Mouse (Mus musculus): Measurements from ENCODE around the gene Ttc37. TPM values are rescaled to one million over a fixed set of nuclear protein-coding genes. Genes with fewer than 3 reads are reported as not detected.

Gene Ttc37
- polyA plus RNA-seq (2012; rRNA removed; ENCODE audit: low replicate concordance) = 2.6 and 5.2 TPM in 2 replicates

DNA sequence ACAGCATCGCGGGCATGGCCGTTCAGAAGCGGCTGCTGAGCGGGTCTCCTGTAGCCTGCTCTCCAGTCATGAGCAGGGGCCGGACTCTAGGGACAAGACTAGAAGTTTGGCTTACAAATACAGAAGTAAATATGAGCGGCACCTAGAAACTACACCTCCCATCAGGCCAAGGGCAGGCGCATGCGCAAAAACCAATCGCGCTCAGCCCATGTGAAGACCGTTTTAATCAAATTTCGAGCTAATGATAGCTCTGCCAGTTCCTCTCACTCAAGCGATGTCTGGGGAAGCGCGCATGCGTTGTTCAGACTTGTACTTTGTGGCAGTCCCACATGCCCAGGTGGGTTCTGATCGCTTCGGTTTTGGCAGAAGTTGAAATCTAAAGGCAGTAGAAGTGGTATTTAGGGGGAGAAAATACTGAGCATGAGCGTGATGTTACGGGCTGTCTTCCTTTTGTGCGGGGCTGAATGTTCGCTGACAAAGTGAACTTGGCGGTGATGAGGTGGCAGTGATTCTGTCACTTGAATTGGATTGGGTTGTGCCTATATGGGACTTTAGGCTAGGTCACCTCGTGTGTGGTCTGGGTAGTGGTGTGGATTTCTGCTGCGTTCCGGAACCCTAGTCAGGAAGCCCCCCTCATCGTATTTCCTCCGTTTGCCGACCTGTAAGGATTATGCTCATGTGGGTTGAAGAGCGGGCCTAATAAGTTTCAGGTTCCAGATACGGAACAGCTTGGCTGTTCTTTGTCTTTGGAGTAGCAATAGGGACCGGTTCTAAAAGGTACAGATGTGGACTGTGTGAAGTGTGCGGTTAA, at the start of gene Ttc37, which contains the start of gene Arsk:
Ttc37 (plus strand) TSS at position 242 of the 811 bp plus-strand sequence.
Arsk (minus strand) TSS at position 168 of the 811 bp plus-strand sequence.

GRCm38 (mm10) chr13:76056896-76057266, 41.7 kb upstream of the Ttc37 start, which contains the start of gene Gpr150:
TSS of gene Gpr150 (minus strand) at chr13:76056996.

Other genes starting within 250 kb of the Ttc37 start
- gene Rhobtb3, start 154.8 kb upstream of the Ttc37 start, polyA plus RNA-seq (2012; rRNA removed; ENCODE audit: low replicate concordance) = 4.6 and 8.1 TPM in 2 replicates
- gene Spata9, start 131.6 kb upstream of the Ttc37 start, polyA plus RNA-seq (2012; rRNA removed; ENCODE audit: low replicate concordance) = not detected in 2 replicates
- gene Rfesd, start 80.0 kb upstream of the Ttc37 start, polyA plus RNA-seq (2012; rRNA removed; ENCODE audit: low replicate concordance) = 2.1 and 2.4 TPM in 2 replicates
- 0.11 TPM in 1 of 2 replicates, not detected in the other for gene Gpr150, start 41.7 kb upstream of the Ttc37 start, polyA plus RNA-seq (2012; rRNA removed; ENCODE audit: low replicate concordance)
- gene Arsk, start 74 bp upstream of the Ttc37 start, polyA plus RNA-seq (2012; rRNA removed; ENCODE audit: low replicate concordance) = 0.76 and 1.5 TPM in 2 replicates
- gene Fam81b, start 206.3 kb downstream of the Ttc37 start, polyA plus RNA-seq (2012; rRNA removed; ENCODE audit: low replicate concordance) = not detected in 2 replicates

Measured in duodenum, adult 2 months (tissue).